Mouse (Mus musculus): ENCODE data around the gene Casp9.
"Not testable (repeated sequence)": the region's sequence is repeated elsewhere in the genome, so short reads cannot be mapped to it uniquely, and the experiment has no call there.

The Casp9 gene

GRCm38 (mm10) chr4:141793282-141794151 is at the start of gene Casp9:
Gene Casp9 (plus strand): TSS chr4:141793612.
- in situ Hi-C loops (cut with MboI, MseI): loop anchor here (10.0 kb wide), 1 partner anchor 69 kb away; the partner anchor contains the start of gene Ddi2

GRCm38 (mm10) chr4:141746578-141747346 is 46.6 kb upstream of the Casp9 start, which contains the start of gene Agmat:
Gene Agmat (plus strand): TSS chr4:141746672.
- in situ Hi-C loops (cut with MboI, MseI): no loop called here

GRCm38 (mm10) chr4:141749557-141749956 is 43.9 kb upstream of the Casp9 start:
- in situ Hi-C loops (cut with MboI, MseI): no loop called here

- in situ Hi-C loops (cut with MboI, MseI): no loop called here
Observed at GRCm38 (mm10) chr4:141750826-141751225, 42.6 kb upstream of the Casp9 start.

GRCm38 (mm10) chr4:141751419-141752075 is 41.9 kb upstream of the Casp9 start:
- in situ Hi-C loops (cut with MboI, MseI): no loop called here

- in situ Hi-C loops (cut with MboI, MseI): no loop called here
Observed at GRCm38 (mm10) chr4:141752076-141752421, 41.4 kb upstream of the Casp9 start.

- in situ Hi-C loops (cut with MboI, MseI): no loop called here
Observed at GRCm38 (mm10) chr4:141755375-141755930, 38.0 kb upstream of the Casp9 start.

GRCm38 (mm10) chr4:141757124-141757523 is 36.3 kb upstream of the Casp9 start:
- in situ Hi-C loops (cut with MboI, MseI): no loop called here

- in situ Hi-C loops (cut with MboI, MseI): no loop called here
Observed at GRCm38 (mm10) chr4:141758874-141759542, 34.4 kb upstream of the Casp9 start.

- in situ Hi-C loops (cut with MboI, MseI): no loop called here
Observed at GRCm38 (mm10) chr4:141760942-141761341, 32.5 kb upstream of the Casp9 start.

- in situ Hi-C loops (cut with MboI, MseI): no loop called here
Observed at GRCm38 (mm10) chr4:141762102-141762598, 31.3 kb upstream of the Casp9 start.

- in situ Hi-C loops (cut with MboI, MseI): no loop called here
Observed at GRCm38 (mm10) chr4:141763476-141763875, 29.9 kb upstream of the Casp9 start.

GRCm38 (mm10) chr4:141765008-141765407 is 28.4 kb upstream of the Casp9 start:
- in situ Hi-C loops (cut with MboI, MseI): no loop called here

GRCm38 (mm10) chr4:141766316-141766667 is 27.1 kb upstream of the Casp9 start:
- in situ Hi-C loops (cut with MboI, MseI): no loop called here

- in situ Hi-C loops (cut with MboI, MseI): no loop called here
Observed at GRCm38 (mm10) chr4:141766668-141767352, 26.6 kb upstream of the Casp9 start.

- in situ Hi-C loops (cut with MboI, MseI): no loop called here
Observed at GRCm38 (mm10) chr4:141767353-141768036, 25.9 kb upstream of the Casp9 start.

- in situ Hi-C loops (cut with MboI, MseI): no loop called here
Observed at GRCm38 (mm10) chr4:141769501-141770160, 23.8 kb upstream of the Casp9 start.

- in situ Hi-C loops (cut with MboI, MseI): no loop called here
Observed at GRCm38 (mm10) chr4:141771823-141772222, 21.6 kb upstream of the Casp9 start.

GRCm38 (mm10) chr4:141773019-141773418 is 20.4 kb upstream of the Casp9 start:
- in situ Hi-C loops (cut with MboI, MseI): not testable (repeated sequence)
